Mouse (Mus musculus) olfactory bulb, adult 2 months (tissue): ENCODE measurements around the gene Dhx29.

Experiments
- CTCF ChIP-seq: fragments of 200-500 bp; IDR thresholded peaks from 2 replicates; pipeline ENCODE4 v1.5.1; 2012; ENCODE audit warnings: low read depth, mild to moderate bottlenecking, low read length, moderate library complexity; ENCODE audit not compliant: insufficient read depth
- POLR2A ChIP-seq: fragments of 200-500 bp; IDR thresholded peaks from 2 replicates; pipeline ENCODE4 v1.6.1; 2012; ENCODE audit warnings: mild to moderate bottlenecking, low read depth, low read length, moderate library complexity; ENCODE audit not compliant: insufficient read depth

DNA sequence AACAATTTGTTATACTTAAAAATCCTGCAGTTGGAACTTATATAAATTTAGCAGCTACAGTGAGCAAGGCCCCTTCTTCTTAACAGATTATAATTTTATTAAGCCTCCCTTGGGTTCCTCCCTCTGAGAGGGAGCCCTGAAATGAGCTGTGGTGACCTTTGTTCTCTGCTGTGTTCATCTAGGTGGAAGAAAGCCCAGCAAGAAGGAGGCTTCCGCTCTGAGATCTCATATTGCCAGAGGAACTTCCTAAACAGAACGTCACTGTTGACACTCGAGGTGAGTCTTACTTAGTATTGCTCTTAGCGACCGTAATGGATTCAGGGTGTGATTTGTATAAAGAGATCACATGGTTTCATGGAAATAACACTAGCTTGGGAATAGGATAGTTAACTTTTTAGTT lies 35.8 kb downstream of the Dhx29 start:
- TF ChIP-seq CTCF = no peak
- no peak for TF ChIP-seq POLR2A
